Mouse (Mus musculus): ENCODE data around the gene Ubash3a. TPM values are rescaled to one million over a fixed set of nuclear protein-coding genes. Genes with fewer than 3 reads are reported as not detected.

The Ubash3a gene
- 100 to 1,000 TPM; 224 to 328 (median 255) TPM for polyA plus RNA-seq (2017; shearing (Covaris generic))

GRCm38 (mm10) chr17:31207771-31208334 is at the start of gene Ubash3a:
Gene Ubash3a, plus strand, starts transcription at chr17:31207873.
- peak; percentile 69 for ATAC-seq

GRCm38 (mm10) chr17:31157921-31158320 is 49.8 kb upstream of the Ubash3a start:
- no peak for ATAC-seq

- ATAC-seq, result no peak
These were observed 47.4 kb upstream of the Ubash3a start for GRCm38 (mm10) chr17:31160291-31160690.

- no peak for ATAC-seq
These were observed 45.1 kb upstream of the Ubash3a start for GRCm38 (mm10) chr17:31162607-31163006.

GRCm38 (mm10) chr17:31163821-31164220 is 43.9 kb upstream of the Ubash3a start:
- ATAC-seq, result no peak

- no peak for ATAC-seq
These were observed 42.5 kb upstream of the Ubash3a start, which contains the start of gene Tff1 for GRCm38 (mm10) chr17:31165127-31165526. Gene Tff1, minus strand, starts transcription at chr17:31165277.

GRCm38 (mm10) chr17:31169796-31170195 is 37.9 kb upstream of the Ubash3a start:
- ATAC-seq, result no peak

GRCm38 (mm10) chr17:31176321-31176720 is 31.4 kb upstream of the Ubash3a start:
- ATAC-seq, result peak; percentile 97

GRCm38 (mm10) chr17:31181490-31181889 is 26.2 kb upstream of the Ubash3a start:
- ATAC-seq, result no peak

GRCm38 (mm10) chr17:31183180-31183974 is 24.3 kb upstream of the Ubash3a start:
- ATAC-seq, result no peak

GRCm38 (mm10) chr17:31184269-31184990 is 23.2 kb upstream of the Ubash3a start:
- ATAC-seq, result peak; percentile 85

- ATAC-seq, result peak; percentile 52
These were observed 20.3 kb upstream of the Ubash3a start for GRCm38 (mm10) chr17:31187370-31187769.

- no peak for ATAC-seq
These were observed 15.8 kb upstream of the Ubash3a start for GRCm38 (mm10) chr17:31191825-31192224.

- ATAC-seq, result no peak
These were observed 15.0 kb upstream of the Ubash3a start for GRCm38 (mm10) chr17:31192663-31193062.

GRCm38 (mm10) chr17:31193360-31193759 is 14.3 kb upstream of the Ubash3a start:
- ATAC-seq, result no peak

GRCm38 (mm10) chr17:31195207-31195606 is 12.5 kb upstream of the Ubash3a start:
- ATAC-seq, result no peak

GRCm38 (mm10) chr17:31196283-31196682 is 11.4 kb upstream of the Ubash3a start:
- ATAC-seq, result no peak

- no peak for ATAC-seq
These were observed 8.8 kb upstream of the Ubash3a start, which contains the start of gene Tmprss3 for GRCm38 (mm10) chr17:31198877-31199276. Gene Tmprss3, minus strand, starts transcription at chr17:31198977.

GRCm38 (mm10) chr17:31208654-31209053 is 981 bp downstream of the Ubash3a start:
- ATAC-seq, result no peak

- ATAC-seq, result no peak
These were observed 1.8 kb downstream of the Ubash3a start for GRCm38 (mm10) chr17:31209376-31209930.

GRCm38 (mm10) chr17:31210299-31210698 is 2.6 kb downstream of the Ubash3a start:
- peak; percentile 30 for ATAC-seq

GRCm38 (mm10) chr17:31211881-31212280 is 4.2 kb downstream of the Ubash3a start:
- no peak for ATAC-seq
